Mouse (Mus musculus) right cerebral cortex, postnatal 36 days (tissue): ENCODE data around the gene Mctp2.

ENCODE experiments used
- DNase-seq, 2 experiments: peaks; one replicate each; pipeline ENCODE4 v3.0.0; 2022; ENCODE audit warnings: low spot score in 2 of 2, mixed read lengths in 1 of 2

Gene Mctp2

GRCm38 (mm10) chr7:72306382-72306841 is at the start of gene Mctp2:
Gene Mctp2, minus strand, starts transcription at chr7:72306608.
- DNase-seq: peak; percentile 24 to 31

- no peak for DNase-seq
These were observed 39.5 kb upstream of the Mctp2 start for GRCm38 (mm10) chr7:72345901-72346300.

- DNase-seq: no peak
These were observed 37.3 kb upstream of the Mctp2 start for GRCm38 (mm10) chr7:72343751-72344150.

GRCm38 (mm10) chr7:72342822-72343221 is 36.4 kb upstream of the Mctp2 start:
- DNase-seq: no peak

- DNase-seq: no peak
These were observed 19.6 kb upstream of the Mctp2 start for GRCm38 (mm10) chr7:72325961-72326360.

- no peak for DNase-seq
These were observed 14.5 kb upstream of the Mctp2 start for GRCm38 (mm10) chr7:72320906-72321305.

- DNase-seq: no peak
These were observed 14.0 kb upstream of the Mctp2 start for GRCm38 (mm10) chr7:72320441-72320840.

- no peak for DNase-seq
These were observed 8.1 kb upstream of the Mctp2 start for GRCm38 (mm10) chr7:72314395-72315060.

- no peak for DNase-seq
These were observed 7.5 kb upstream of the Mctp2 start for GRCm38 (mm10) chr7:72313908-72314307.

GRCm38 (mm10) chr7:72311582-72311981 is 5.2 kb upstream of the Mctp2 start:
- no peak for DNase-seq

GRCm38 (mm10) chr7:72308078-72308477 is 1.7 kb upstream of the Mctp2 start:
- no peak for DNase-seq

GRCm38 (mm10) chr7:72306847-72307246 is 439 bp upstream of the Mctp2 start:
- DNase-seq: no peak

GRCm38 (mm10) chr7:72305971-72306370 is 437 bp downstream of the Mctp2 start:
- DNase-seq: no peak

GRCm38 (mm10) chr7:72301667-72302066 is 4.7 kb downstream of the Mctp2 start:
- DNase-seq: no peak

GRCm38 (mm10) chr7:72299726-72300125 is 6.7 kb downstream of the Mctp2 start:
- DNase-seq: no peak

- no peak for DNase-seq
These were observed 9.4 kb downstream of the Mctp2 start for GRCm38 (mm10) chr7:72297013-72297412.

- no peak for DNase-seq
These were observed 10.2 kb downstream of the Mctp2 start for GRCm38 (mm10) chr7:72296171-72296570.

GRCm38 (mm10) chr7:72294886-72295285 is 11.5 kb downstream of the Mctp2 start:
- no peak for DNase-seq

- DNase-seq: no peak
These were observed 12.4 kb downstream of the Mctp2 start for GRCm38 (mm10) chr7:72293784-72294538.

GRCm38 (mm10) chr7:72292232-72292913 is 14.0 kb downstream of the Mctp2 start:
- DNase-seq: no peak

- DNase-seq: no peak
These were observed 25.7 kb downstream of the Mctp2 start for GRCm38 (mm10) chr7:72280721-72281120.

- no peak for DNase-seq
These were observed 28.0 kb downstream of the Mctp2 start for GRCm38 (mm10) chr7:72278412-72278811.

GRCm38 (mm10) chr7:72275513-72275912 is 30.9 kb downstream of the Mctp2 start:
- no peak for DNase-seq
